ENCODE assay signal across 15 mouse cellular contexts in the genomic region with DNA sequence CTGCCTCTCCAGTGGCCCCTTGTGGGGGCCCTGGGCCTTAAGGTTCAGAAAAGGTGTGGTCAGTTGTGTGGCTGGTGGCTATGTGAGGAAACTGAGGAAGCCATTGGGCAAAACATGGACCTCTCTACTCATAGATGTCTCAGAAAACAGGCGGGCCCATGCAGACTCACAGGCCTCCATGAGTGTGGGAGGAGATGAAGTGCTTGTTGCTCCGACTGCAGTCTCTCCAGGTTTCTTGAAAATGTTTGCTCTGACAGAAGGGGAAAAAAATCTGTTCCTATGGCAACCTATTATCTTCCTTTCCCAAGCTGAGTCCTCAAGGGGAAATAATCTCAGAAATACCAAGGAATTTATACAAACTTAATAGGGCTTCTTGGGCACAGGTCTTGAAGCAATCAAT.
DNase-seq lines count a peak whose midpoint lies in the region; TF ChIP-seq lines count a peak whose summit lies in the region.
"Had no signal": no experiment of that assay in that cellular context is flagged by ENCODE, and none has a peak within 500 bp of the region (broad histone marks: within the 10 kb centered on the region; RNA-seq: fewer than 3 reads in every experiment).

No protein-coding gene starts in this region.

- no peak for TF ChIP-seq CTCF in brain, embryonic 14.5 days (IDR thresholded peaks at IDR 0.05; ENCODE audit: borderline replicate concordance, extremely low read depth, insufficient read depth, insufficient read length)
- no peak for TF ChIP-seq CTCF in left cerebral cortex, adult 2 months (IDR thresholded peaks at IDR 0.05)

- peak overlapping the region; percentile 85 for H3K27ac ChIP-seq in left cerebral cortex, adult 2 months
- H3K27ac ChIP-seq: gastrocnemius, adult 2 months; heart, embryonic 15.5 days; hindbrain, embryonic 10.5 days; kidney, embryonic 15.5 days had no signal

- DNase-seq in layer of hippocampus, adult 9-11 months = peak; percentile 63
- no peak for DNase-seq in layer of hippocampus, postnatal 25 days (ENCODE audit: extremely low spot score in 1 of 2, low spot score in 1 of 2)
- DNase-seq in brain, embryonic 14.5 days (ENCODE audit: low read depth) = peak; percentile 35
- peak; percentile 24 to 47 for DNase-seq in left cerebral cortex, adult 2 months (ENCODE audit: extremely low spot score in 1 of 2, low spot score in 2 of 2)
- peak; percentile 57 to 60 for DNase-seq in right cerebral cortex, adult 2 months (ENCODE audit: low spot score in 2 of 2)
- DNase-seq in testis, postnatal 10 days (ENCODE audit: low spot score) = no peak
- DNase-seq in embryo, embryonic 10 days (ENCODE audit: low spot score) = no peak
- DNase-seq: adrenal gland, postnatal 10 days; cerebellum, postnatal 10 days; gastrocnemius, adult 2 months; heart, adult 18-20 months had no signal

- H3K4me3 ChIP-seq in left cerebral cortex, adult 2 months = no peak overlapping the region
- H3K4me3 ChIP-seq: gastrocnemius, adult 2 months; heart, embryonic 15.5 days; hindbrain, embryonic 10.5 days; kidney, embryonic 15.5 days; myocyte had no signal

- TF ChIP-seq POLR2A in brain, embryonic 14.5 days (IDR thresholded peaks at IDR 0.05; ENCODE audit: borderline replicate concordance, extremely low read depth, insufficient read depth, insufficient read length, poor library complexity, severe bottlenecking) = no peak

- intact Hi-C loops in left cerebral cortex, adult 2 months (cut with DNase I) = loop anchor here (5.0 kb wide), 1 partner anchor 95 kb away; a partner anchor contains a TSS

Comparison
In these comparisons a context has a peak if more than half of its experiments do, and no peak if none do; other contexts are left out.
1. DNase-seq: peak in layer of hippocampus, adult 9-11 months (single experiment), brain, embryonic 14.5 days (single experiment), left cerebral cortex, adult 2 months (2 of 2) and right cerebral cortex, adult 2 months (2 of 2); none in layer of hippocampus, postnatal 25 days (0 of 2), testis, postnatal 10 days (single experiment) and embryo, embryonic 10 days (single experiment).